In the genomic region with DNA sequence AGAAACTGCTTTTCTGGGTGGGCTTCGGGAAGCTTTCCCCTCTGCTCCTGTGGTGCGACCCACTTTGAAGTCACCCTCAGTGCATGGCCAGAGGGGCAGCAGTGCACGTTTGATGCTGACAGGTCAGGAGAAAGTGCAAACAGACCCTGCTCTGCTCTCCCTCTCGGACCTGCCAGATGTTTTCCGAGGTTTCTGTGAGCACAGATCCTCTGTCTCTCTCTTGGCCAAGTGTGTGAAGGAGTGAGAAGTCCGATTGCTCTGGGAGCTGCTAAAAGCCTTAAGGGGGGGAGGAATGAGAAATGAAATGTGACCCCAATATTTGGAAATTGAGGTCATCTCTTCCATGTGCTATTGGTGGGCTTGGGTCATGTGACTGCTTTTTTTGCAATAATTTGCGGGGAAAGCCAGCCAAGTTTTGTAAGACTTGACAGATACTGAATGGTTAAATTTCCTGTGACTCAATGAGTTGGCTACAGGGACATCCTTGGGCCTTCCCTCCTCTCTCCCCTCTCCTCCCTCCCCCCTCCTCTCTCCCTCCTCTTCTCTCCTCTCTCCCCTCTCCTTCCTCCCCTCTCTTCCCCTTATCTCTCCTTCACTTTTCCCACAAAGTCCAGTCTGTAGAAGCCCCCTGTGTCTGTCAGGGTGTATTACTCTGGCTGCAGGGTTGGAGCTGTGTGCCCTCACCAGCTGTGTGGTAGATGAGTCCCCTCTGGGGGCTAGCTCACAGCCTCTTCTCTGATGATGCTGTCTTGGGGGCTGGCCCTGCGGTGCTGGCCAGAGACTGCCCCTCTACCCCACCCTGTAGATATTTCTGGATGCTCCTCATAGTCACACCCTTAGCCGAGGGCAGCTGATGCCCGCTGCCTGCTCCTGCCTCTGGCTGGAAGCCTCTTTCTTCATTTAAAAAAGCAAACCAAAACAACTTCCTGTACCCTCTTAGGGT, we compare ENCODE assay signal across 8 mouse cellular contexts. TPM values are rescaled to one million over a fixed set of nuclear protein-coding genes. Genes with fewer than 3 reads are reported as not detected.
A peak's percentile ranks its signal among the peaks of the same experiment; 100 is the strongest.
DNase-seq lines count a peak whose midpoint lies in the region; ATAC-seq and TF ChIP-seq lines count a peak whose summit lies in the region.

No protein-coding gene starts in this region.

- no peak for TF ChIP-seq CTCF in stomach, postnatal 0 days (IDR thresholded peaks at IDR 0.05; ENCODE audit: low read depth)

- no peaks in the 10 kb centered on the region for H3K27me3 ChIP-seq in intestine, embryonic 14.5 days (replicated peaks; ENCODE audit: control insufficient read depth, insufficient read depth, low read length)
- no peaks in the 10 kb centered on the region for H3K27me3 ChIP-seq in lung, embryonic 15.5 days
- H3K27me3 ChIP-seq in stomach, postnatal 0 days (ENCODE audit: control insufficient read depth, insufficient read depth, low read length): no peaks in the 10 kb centered on the region

- intact Hi-C loops in gastrocnemius, postnatal 14 days (cut with DNase I; ENCODE audit: low total_unique reads): loop anchor here (5.0 to 10.0 kb wide), 2 partner anchors 117 to 344 kb away; no protein-coding TSS in a partner anchor

- H3K27ac ChIP-seq in intestine, embryonic 14.5 days (ENCODE audit: low read depth): peak overlapping the region; percentile 93
- H3K27ac ChIP-seq in lung, embryonic 15.5 days: peak overlapping the region; percentile 93
- H3K27ac ChIP-seq in stomach, postnatal 0 days (replicated peaks): peak overlapping the region; percentile 96

- ATAC-seq in intestine, embryonic 14.5 days (replicated peaks; ENCODE audit: low FRiP score, low TSS enrichment, low read depth): no peak
- peak; percentile 29; the same call in 1 of the 2 replicates for ATAC-seq in lung, embryonic 15.5 days (ENCODE audit: borderline replicate concordance, extremely low read depth, low FRiP score, low TSS enrichment)
- ATAC-seq in stomach, postnatal 0 days (ENCODE audit: low FRiP score, low TSS enrichment): peak; percentile 27; the same call in 1 of the 2 replicates

- peak overlapping the region; percentile 58 for H3K4me2 ChIP-seq in intestine, embryonic 14.5 days (ENCODE audit: low read length)
- H3K4me2 ChIP-seq in lung, embryonic 15.5 days: peak overlapping the region; percentile 93
- H3K4me2 ChIP-seq in stomach, postnatal 0 days (replicated peaks; ENCODE audit: low read depth): peak overlapping the region; percentile 84

- peaks cover 3% of the 10 kb centered on the region; the same call in 1 of the 2 replicates for H3K36me3 ChIP-seq in intestine, embryonic 14.5 days (ENCODE audit: control insufficient read depth, insufficient read depth, low read length)
- no peaks in the 10 kb centered on the region for H3K36me3 ChIP-seq in lung, embryonic 15.5 days
- no peaks in the 10 kb centered on the region for H3K36me3 ChIP-seq in stomach, postnatal 0 days (ENCODE audit: control insufficient read depth, insufficient read depth, low read length)

- H3K9me3 ChIP-seq in intestine, embryonic 14.5 days (ENCODE audit: control insufficient read depth, low read length): no peaks in the 10 kb centered on the region
- H3K9me3 ChIP-seq in lung, embryonic 15.5 days: no peaks in the 10 kb centered on the region
- H3K9me3 ChIP-seq in stomach, postnatal 0 days (ENCODE audit: control insufficient read depth, low read length): no peaks in the 10 kb centered on the region

- no peak for TF ChIP-seq EP300 in stomach, postnatal 0 days (optimal IDR thresholded peaks at IDR 0.05)

- peak; percentile 21 for DNase-seq in kidney, adult 11 months
- no peak for DNase-seq in kidney, adult 8-10 months
- peak; percentile 53 for DNase-seq in gastrocnemius, postnatal 14 days
- peak; percentile 63 for DNase-seq in intestine, embryonic 14.5 days (ENCODE audit: low spot score)
- no peak for DNase-seq in stomach, postnatal 0 days (ENCODE audit: low spot score)
- no peak for DNase-seq in thymus, postnatal 36 days
- no peak for DNase-seq in cerebellum, adult 8-10 months

- H3K4me3 ChIP-seq in intestine, embryonic 14.5 days (ENCODE audit: low read depth, low read length): peak overlapping the region; percentile 67
- H3K4me3 ChIP-seq in lung, embryonic 15.5 days: peak overlapping the region; percentile 82
- peak overlapping the region; percentile 73 for H3K4me3 ChIP-seq in stomach, postnatal 0 days (ENCODE audit: low read depth, low read length)

- H3K4me1 ChIP-seq in intestine, embryonic 14.5 days (replicated peaks; ENCODE audit: control insufficient read depth, insufficient read depth, low read length): peaks cover 27% of the 10 kb centered on the region
- H3K4me1 ChIP-seq in lung, embryonic 15.5 days: peaks cover 60% of the 10 kb centered on the region
- peaks cover 3% of the 10 kb centered on the region; the same call in 1 of the 2 replicates for H3K4me1 ChIP-seq in stomach, postnatal 0 days (replicated peaks; ENCODE audit: control insufficient read depth, insufficient read depth)

- 13% methylated on average over 10 of the region's 10 CpGs for WGBS in intestine, embryonic 14.5 days
- WGBS in lung, embryonic 15.5 days: 12% methylated on average over 10 of the region's 10 CpGs
- WGBS in stomach, postnatal 0 days: 22% methylated on average over 10 of the region's 10 CpGs

- H3K9ac ChIP-seq in intestine, embryonic 14.5 days (ENCODE audit: low read length): peak overlapping the region; percentile 85
- peak overlapping the region; percentile 89 for H3K9ac ChIP-seq in lung, embryonic 15.5 days
- H3K9ac ChIP-seq in stomach, postnatal 0 days (ENCODE audit: low read length): peak overlapping the region; percentile 86

RNA-seq across cellular contexts. Expression of gene Col5a1, which starts 2.6 kb away (rescaled TPM):
- 100 to 1,000 TPM; 124 to 170 TPM for total RNA-seq in gastrocnemius, postnatal 14 days (2021)
- 118 and 124 TPM in 2 replicates for polyA plus RNA-seq in intestine, embryonic 14.5 days (2014; fragmentation: Nextera tagmentation; extraction: Ambion mirVana)
- polyA plus RNA-seq in lung, embryonic 15.5 days (2015; fragmentation: Nextera tagmentation; extraction: Ambion mirVana): 76.4 and 78.9 TPM in 2 replicates
- polyA plus RNA-seq in stomach, postnatal 0 days (2015; fragmentation: Nextera tagmentation; extraction: Ambion mirVana): 68.7 and 69.2 TPM in 2 replicates

Comparison
In these comparisons a context has a peak if more than half of its experiments do, and no peak if none do; other contexts are left out.
1. DNase-seq: peak in kidney, adult 11 months (single experiment), gastrocnemius, postnatal 14 days (single experiment) and intestine, embryonic 14.5 days (single experiment); none in kidney, adult 8-10 months (0 of 2), stomach, postnatal 0 days (single experiment), thymus, postnatal 36 days (0 of 2) and cerebellum, adult 8-10 months (single experiment).
2. Peak in every context shown above with its lines, with median percentiles within 50 percentile points of each other: H3K27ac ChIP-seq, H3K4me2 ChIP-seq, H3K4me3 ChIP-seq and H3K9ac ChIP-seq.